Mouse (Mus musculus) limb, embryonic 10.5 days (tissue): ENCODE measurements around the gene Slc15a3. TPM values are rescaled to one million over a fixed set of nuclear protein-coding genes. Genes with fewer than 3 reads are reported as not detected.

Source experiments
- polyA plus RNA-seq: library from polyadenylated mRNA; unstranded; fragments of >200 nt; fragmentation: Nextera tagmentation; extraction: Ambion mirVana; gene quantifications from 2 replicates; pipeline ENCODE4 v1.2.1, GENCODE M21; 2016

The Slc15a3 gene
- polyA plus RNA-seq, 1 experiment from 2014 or later: 0.28 TPM

Other genes with a start within 250 kb of the Slc15a3 start
- gene Ddb1, start 234.4 kb upstream of the Slc15a3 start, polyA plus RNA-seq: 443 and 508 TPM in 2 replicates
- 19.7 and 22.8 TPM in 2 replicates for gene Tkfc, start 234.1 kb upstream of the Slc15a3 start, polyA plus RNA-seq
- 1.8 and 2.8 TPM in 2 replicates for gene Vwce, start 205.5 kb upstream of the Slc15a3 start, polyA plus RNA-seq
- not detected in 2 replicates for gene Pga5, start 161.7 kb upstream of the Slc15a3 start, polyA plus RNA-seq
- gene Vps37c, start 151.0 kb upstream of the Slc15a3 start, polyA plus RNA-seq: 34.3 and 37.7 TPM in 2 replicates
- gene Cd5, start 100.7 kb upstream of the Slc15a3 start, polyA plus RNA-seq: 0.06 and 0.26 TPM in 2 replicates
- gene Cd6, start 9.7 kb upstream of the Slc15a3 start, polyA plus RNA-seq: 0.05 TPM in 1 of 2 replicates, not detected in the other
- 151 and 160 TPM in 2 replicates for gene Tmem132a, start 30.2 kb downstream of the Slc15a3 start, polyA plus RNA-seq
- 71.7 and 72.3 TPM in 2 replicates for gene Tmem109, start 42.3 kb downstream of the Slc15a3 start, polyA plus RNA-seq
- gene Prpf19, start 55.5 kb downstream of the Slc15a3 start, polyA plus RNA-seq: 47.2 and 51.5 TPM in 2 replicates
- not detected in 2 replicates for gene Zp1, start 80.9 kb downstream of the Slc15a3 start, polyA plus RNA-seq
- 0.08 TPM in 2 replicates for gene Ptgdr2, start 97.4 kb downstream of the Slc15a3 start, polyA plus RNA-seq
- gene Ccdc86, start 109.5 kb downstream of the Slc15a3 start, polyA plus RNA-seq: 46.8 and 62.9 TPM in 2 replicates
- gene Ms4a10, start 134.9 kb downstream of the Slc15a3 start, polyA plus RNA-seq: not detected in 2 replicates
- gene Ms4a15, start 153.5 kb downstream of the Slc15a3 start, polyA plus RNA-seq: not detected in 2 replicates
- not detected in 2 replicates for gene Ms4a18, start 178.3 kb downstream of the Slc15a3 start, polyA plus RNA-seq
- not detected in 2 replicates for gene Ms4a8a, start 241.4 kb downstream of the Slc15a3 start, polyA plus RNA-seq